Mouse (Mus musculus) thymus, postnatal 0 days (tissue): ENCODE data around the gene Cadps2. TPM values are rescaled to one million over a fixed set of nuclear protein-coding genes. Genes with fewer than 3 reads are reported as not detected.

Experiments
- DNase-seq: peaks from one replicate; pipeline ENCODE4 v3.0.0-alpha.2; 2015; ENCODE audit warnings: low spot score
- polyA plus RNA-seq: library from polyadenylated mRNA; unstranded; fragments of >200 nt; fragmentation: Nextera tagmentation; extraction: Ambion mirVana; gene quantifications from 2 replicates; pipeline ENCODE4 v1.2.1, GENCODE M21; 2015

Gene Cadps2
- polyA plus RNA-seq, 1 experiment from 2014 or later = 1.5 TPM

- no peak for DNase-seq
Observed at GRCm38 (mm10) chr6:23361842-23362451, 477.3 kb downstream of the Cadps2 start.

GRCm38 (mm10) chr6:23360596-23360995 is 478.6 kb downstream of the Cadps2 start:
- no peak for DNase-seq

DNA sequence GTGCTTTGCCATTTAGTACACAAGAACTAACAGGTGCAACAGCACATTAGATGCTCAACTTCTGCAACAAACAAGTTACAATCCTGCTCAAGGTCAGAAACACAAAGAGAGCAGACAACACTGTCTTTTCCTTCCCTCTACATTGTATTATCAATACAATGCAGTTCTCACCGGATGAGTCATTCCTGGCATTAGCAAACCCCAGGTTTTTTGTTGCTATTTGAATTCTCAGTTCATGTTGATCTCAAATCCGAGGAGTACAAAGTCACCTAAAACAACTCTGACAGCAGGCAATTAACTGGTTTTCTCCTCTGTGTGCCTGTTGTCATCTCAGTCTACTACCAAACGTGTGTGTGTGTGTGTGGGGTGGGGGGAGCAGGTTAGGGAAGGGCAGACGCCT is 483.1 kb downstream of the Cadps2 start:
- DNase-seq = no peak

- no peak for DNase-seq
Observed at GRCm38 (mm10) chr6:23353480-23353879, 485.7 kb downstream of the Cadps2 start.

DNA sequence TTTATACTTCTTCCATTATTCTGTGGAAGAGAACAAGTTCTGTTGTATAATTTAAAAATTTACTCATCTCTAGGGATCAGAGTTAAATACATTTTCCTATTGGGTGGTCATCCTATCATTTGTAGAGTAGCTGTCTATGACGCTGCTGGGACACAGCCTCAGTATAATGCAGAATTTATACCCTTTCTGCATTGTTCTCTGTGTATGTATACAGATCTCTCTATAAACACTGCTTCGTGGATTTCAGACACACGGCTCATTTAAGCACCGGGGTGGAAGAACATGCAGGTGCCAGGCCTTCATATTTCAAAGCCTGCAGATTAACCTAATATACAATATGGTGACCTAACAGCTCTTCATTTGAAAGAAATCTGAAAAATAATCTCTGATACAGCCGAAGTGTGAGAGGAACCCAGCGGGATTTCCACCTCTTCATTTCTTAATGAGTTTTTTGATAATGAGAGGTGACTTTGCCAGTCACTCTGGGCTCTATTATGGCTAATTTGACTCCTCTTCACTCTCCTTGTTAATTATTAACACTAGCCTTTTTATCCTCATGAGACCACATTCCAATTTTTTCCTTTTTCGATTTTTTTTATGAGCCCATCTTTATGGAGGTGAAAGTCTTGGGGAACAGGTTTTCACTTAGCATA is 501.7 kb downstream of the Cadps2 start:
- no peak for DNase-seq

GRCm38 (mm10) chr6:23314945-23315344 is 524.3 kb downstream of the Cadps2 start:
- DNase-seq = no peak

DNA sequence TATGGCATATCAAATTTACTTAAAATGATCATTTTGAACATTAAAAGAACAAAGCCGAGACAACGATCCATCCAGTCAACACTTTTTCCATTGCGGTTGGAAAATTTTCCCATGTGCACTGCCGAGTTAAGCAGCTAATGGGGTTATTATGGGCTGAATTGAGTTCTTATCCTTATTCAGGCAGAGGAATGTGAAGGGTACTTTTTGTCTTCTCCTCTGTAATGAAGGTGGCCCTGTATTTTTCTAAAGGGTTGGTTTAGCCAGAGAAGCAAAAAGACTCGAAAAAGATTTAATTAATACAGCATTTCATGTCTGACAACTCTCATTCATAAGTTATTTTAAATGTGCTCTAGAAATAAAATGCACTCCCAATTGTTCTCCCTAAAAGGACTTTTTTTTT is 524.9 kb downstream of the Cadps2 start:
- no peak for DNase-seq

GRCm38 (mm10) chr6:23306046-23306445 is 533.2 kb downstream of the Cadps2 start:
- no peak for DNase-seq

GRCm38 (mm10) chr6:23298596-23298995 is 540.6 kb downstream of the Cadps2 start:
- DNase-seq = no peak

DNA sequence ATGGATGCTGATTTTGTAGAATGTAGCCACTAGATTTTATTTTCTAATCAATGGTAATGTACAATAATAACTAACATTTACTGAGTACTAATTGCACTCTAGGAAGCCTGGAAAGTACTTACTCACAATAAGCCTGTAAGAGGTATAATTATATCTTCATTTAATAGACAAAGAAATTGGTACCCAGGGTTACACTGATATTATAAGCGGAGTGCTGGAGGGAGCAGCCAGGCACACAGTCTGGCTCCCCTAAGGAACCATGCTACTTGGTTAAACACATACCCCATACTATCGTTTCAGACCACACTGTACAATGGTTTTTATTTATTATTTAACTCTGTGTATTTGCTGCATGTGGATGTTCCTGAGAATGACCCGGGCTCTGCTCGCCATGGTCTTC is 544.5 kb downstream of the Cadps2 start:
- DNase-seq = no peak

- no peak for DNase-seq
Observed at GRCm38 (mm10) chr6:23288752-23289151, 550.5 kb downstream of the Cadps2 start.

DNA sequence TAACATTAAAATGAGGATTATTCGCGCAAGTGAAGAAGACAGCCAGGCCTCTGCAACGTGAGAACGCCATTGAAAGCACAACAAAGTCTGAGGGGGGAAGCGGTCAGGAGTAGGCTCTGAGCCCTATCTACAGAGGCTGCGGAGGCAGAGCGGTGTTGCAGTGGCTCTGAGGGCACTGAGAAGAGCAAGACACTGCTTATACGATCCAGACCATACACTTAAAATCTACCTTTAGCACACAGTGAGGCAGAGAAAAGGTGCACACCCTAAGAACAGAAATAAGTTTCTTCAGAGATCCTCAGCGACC is 557.8 kb downstream of the Cadps2 start:
- no peak for DNase-seq

DNA sequence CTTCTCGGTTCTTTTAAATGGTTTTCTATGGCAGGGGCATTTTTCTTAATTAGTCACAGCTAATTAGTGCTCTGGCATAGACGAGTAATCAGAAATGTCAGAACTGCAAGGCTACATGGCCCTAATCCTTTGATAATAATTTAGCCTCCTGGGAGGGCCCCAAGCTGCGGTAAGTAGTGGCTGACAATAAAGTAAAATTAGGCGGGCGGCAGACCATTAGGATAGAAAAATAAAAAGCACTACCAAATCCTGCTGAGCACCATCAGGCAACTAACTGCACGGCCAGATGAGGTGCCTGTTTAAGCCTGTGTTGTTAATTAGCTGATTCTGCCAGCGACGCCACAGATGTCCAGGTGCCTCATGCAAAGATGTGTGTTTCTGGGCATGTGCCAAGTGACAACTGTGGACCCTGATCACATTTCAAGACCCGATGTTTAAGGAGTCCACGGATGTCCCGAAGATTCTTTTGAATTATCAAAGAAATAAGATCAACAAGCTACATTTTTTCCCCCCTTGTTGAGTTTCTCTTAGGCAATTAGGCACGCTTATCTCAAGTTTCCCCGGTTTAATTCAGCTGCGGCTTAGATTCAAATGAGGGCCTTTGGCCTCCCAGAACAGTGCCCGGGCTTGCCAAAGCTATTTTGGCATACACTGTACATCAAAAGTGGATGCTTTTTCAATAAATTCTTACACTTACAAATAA is 558.3 kb downstream of the Cadps2 start:
- no peak for DNase-seq

DNA sequence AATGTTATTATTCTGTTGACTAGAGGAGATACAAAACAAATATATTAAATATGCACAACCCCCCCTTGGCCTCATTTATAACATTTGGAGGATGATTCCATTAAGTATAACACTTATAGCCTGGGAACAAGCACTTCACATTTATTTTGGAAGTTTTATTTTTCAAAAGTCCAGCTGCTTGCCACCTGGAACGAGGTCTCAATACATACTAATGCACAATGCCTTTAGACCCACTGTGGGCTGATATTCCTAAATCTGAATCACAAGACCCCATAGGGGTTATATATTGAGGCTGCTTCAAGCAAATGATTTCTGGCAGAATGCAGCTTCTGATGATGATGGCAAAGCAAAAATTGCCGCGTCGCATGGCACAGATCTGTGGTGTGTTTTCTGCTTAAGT is 565.7 kb downstream of the Cadps2 start:
- no peak for DNase-seq

DNA sequence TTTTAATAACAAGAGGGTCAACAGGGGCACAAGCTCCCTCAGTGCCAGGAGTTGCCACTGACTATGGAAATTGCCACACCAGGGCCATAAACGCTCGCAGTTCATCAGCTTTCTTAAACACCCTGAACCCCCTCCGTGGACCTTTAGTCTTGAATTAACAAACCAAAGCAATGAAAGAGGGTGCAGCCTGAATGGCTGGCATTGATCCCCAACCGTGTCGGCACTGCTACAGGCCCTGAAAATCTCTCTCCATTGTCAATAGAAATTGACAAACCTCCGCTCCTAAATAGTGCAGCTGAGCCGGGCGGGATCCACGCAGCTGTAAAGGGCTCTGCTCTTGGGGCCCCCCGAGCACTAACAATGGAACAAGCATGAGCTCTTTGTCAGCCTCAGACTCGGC is 566.2 kb downstream of the Cadps2 start:
- DNase-seq = no peak

GRCm38 (mm10) chr6:23272542-23272941 is 566.7 kb downstream of the Cadps2 start:
- DNase-seq = no peak

GRCm38 (mm10) chr6:23260738-23261050 is 578.5 kb downstream of the Cadps2 start:
- no peak for DNase-seq

GRCm38 (mm10) chr6:23260016-23260737 is 579.0 kb downstream of the Cadps2 start:
- DNase-seq = no peak

DNA sequence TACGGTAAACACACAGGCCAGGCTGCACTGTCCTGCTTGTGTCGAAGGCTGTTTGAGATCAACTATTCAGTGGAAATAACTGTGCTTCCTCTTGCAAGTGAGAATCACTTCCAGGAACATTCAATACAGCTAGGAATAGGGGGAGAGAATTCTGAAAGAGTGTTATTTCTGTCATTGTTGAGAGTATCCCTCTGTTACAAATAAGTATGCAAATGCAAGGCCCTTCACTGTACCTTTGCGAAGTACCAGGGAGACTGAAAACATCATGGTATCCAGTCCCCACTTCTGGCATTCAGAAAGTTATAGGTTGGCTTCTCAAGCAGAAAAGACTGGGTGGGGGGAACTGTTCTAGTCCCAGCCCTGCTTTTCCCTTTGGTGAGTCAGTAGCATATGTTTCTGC is 581.2 kb downstream of the Cadps2 start:
- DNase-seq = no peak

DNA sequence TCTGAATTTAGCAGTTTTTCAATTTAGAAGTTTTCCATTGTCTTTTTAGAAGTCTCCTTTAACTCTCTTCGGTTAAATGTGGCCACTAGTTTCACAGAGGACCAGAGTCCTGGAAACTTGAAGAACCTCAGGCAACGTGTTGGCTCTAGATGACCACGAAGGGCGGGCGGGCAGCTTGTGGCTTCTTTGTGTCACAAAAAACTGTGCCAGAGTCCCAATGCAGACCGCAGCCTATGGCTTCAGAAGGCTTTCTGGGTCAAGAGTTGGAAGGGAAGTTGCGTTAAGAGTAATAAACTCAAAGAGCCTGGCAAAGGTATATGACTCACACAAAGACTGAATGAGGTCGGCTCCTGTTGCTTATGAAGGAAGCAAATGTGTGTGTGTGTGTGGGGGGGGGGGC is 584.1 kb downstream of the Cadps2 start:
- no peak for DNase-seq

GRCm38 (mm10) chr6:23254644-23255043 is 584.6 kb downstream of the Cadps2 start:
- DNase-seq = no peak
